Comparison of ENCODE assay signal across 17 mouse cellular contexts in the genomic region with DNA sequence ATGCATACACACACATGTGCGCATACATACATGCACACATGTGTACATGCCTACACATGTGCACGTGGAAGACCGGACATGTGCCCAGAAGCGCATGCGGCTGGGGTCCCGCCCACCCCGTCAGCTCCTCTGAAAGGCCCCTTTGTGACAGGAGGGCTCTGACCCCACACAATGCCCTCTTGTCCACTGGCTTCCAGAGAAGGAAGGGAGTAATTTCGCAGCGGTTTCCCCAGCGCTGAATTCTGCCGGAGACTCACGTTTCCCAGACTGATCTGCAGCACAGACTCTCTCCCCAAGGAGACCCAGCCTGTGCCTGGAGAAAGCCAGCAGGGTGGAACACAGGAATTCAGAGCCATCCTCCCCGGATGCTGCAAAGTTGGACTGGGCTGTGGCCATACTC. TPM values are rescaled to one million over a fixed set of nuclear protein-coding genes. Genes with fewer than 3 reads are reported as not detected.
DNase-seq lines count a peak whose midpoint lies in the region; ATAC-seq and TF ChIP-seq lines count a peak whose summit lies in the region.
"Had no signal": no experiment of that assay in that cellular context is flagged by ENCODE, and none has a peak within 500 bp of the region (broad histone marks: within the 10 kb centered on the region; RNA-seq: fewer than 3 reads in every experiment).

No protein-coding gene starts in this region.

- H3K4me2 ChIP-seq in midbrain, embryonic 13.5 days (replicated peaks) = no peak overlapping the region
- no peak overlapping the region for H3K4me2 ChIP-seq in hindbrain, postnatal 0 days (ENCODE audit: low read depth, low read length)
- H3K4me2 ChIP-seq in neural tube, embryonic 12.5 days (replicated peaks) = peak overlapping the region; percentile 15; the same call in 1 of the 2 replicates
- H3K4me2 ChIP-seq: liver, embryonic 13.5 days had no signal

- DNase-seq in midbrain, embryonic 10.5 days (ENCODE audit: low spot score) = peak; percentile 34
- DNase-seq in embryo, embryonic 9.5 days (ENCODE audit: extremely low spot score) = peak; percentile 39
- no peak for DNase-seq in hindbrain, postnatal 0 days (ENCODE audit: low spot score)
- no peak for DNase-seq in lung, postnatal 25 days (ENCODE audit: low spot score)
- DNase-seq: adrenal gland, postnatal 36 days; cerebellum, adult 11-12 months; heart, postnatal 10 days; kidney, postnatal 10 days; layer of hippocampus, postnatal 36 days; liver, embryonic 13.5 days; right cerebral cortex, postnatal 14 days had no signal

- no peaks in the 10 kb centered on the region for H3K36me3 ChIP-seq in midbrain, embryonic 10.5 days
- no peaks in the 10 kb centered on the region for H3K36me3 ChIP-seq in midbrain, embryonic 13.5 days
- no peaks in the 10 kb centered on the region for H3K36me3 ChIP-seq in hindbrain, postnatal 0 days (ENCODE audit: insufficient read depth, low read length)
- H3K36me3 ChIP-seq in neural tube, embryonic 12.5 days = no peaks in the 10 kb centered on the region
- H3K36me3 ChIP-seq: liver, embryonic 13.5 days had no signal

- peak overlapping the region; percentile 39 for H3K27ac ChIP-seq in midbrain, embryonic 10.5 days (replicated peaks)
- H3K27ac ChIP-seq in midbrain, embryonic 13.5 days = no peak overlapping the region
- H3K27ac ChIP-seq in hindbrain, postnatal 0 days = 0 out of 2 replicates have a peak overlapping the region, but pooled peaks have one; percentile 6
- H3K27ac ChIP-seq in neural tube, embryonic 12.5 days = no peak overlapping the region
- H3K27ac ChIP-seq: liver, embryonic 13.5 days had no signal

- H3K4me1 ChIP-seq in midbrain, embryonic 10.5 days = peaks cover 12% of the 10 kb centered on the region
- peaks cover 9% of the 10 kb centered on the region; the same call in 1 of the 2 replicates for H3K4me1 ChIP-seq in midbrain, embryonic 13.5 days (replicated peaks)
- H3K4me1 ChIP-seq in hindbrain, postnatal 0 days (ENCODE audit: insufficient read depth, low read length) = no peaks in the 10 kb centered on the region
- 0 out of 2 replicates have a peak, but pooled peaks cover 4% of the 10 kb centered on the region for H3K4me1 ChIP-seq in neural tube, embryonic 12.5 days
- H3K4me1 ChIP-seq: liver, embryonic 13.5 days had no signal

- no peak overlapping the region for H3K4me3 ChIP-seq in midbrain, embryonic 10.5 days
- no peak overlapping the region for H3K4me3 ChIP-seq in midbrain, embryonic 13.5 days (replicated peaks)
- no peak overlapping the region for H3K4me3 ChIP-seq in hindbrain, postnatal 0 days (ENCODE audit: low read length)
- H3K4me3 ChIP-seq in neural tube, embryonic 12.5 days = no peak overlapping the region
- H3K4me3 ChIP-seq: liver, embryonic 13.5 days had no signal

- H3K9me3 ChIP-seq in midbrain, embryonic 10.5 days (replicated peaks) = no peaks in the 10 kb centered on the region
- no peaks in the 10 kb centered on the region for H3K9me3 ChIP-seq in midbrain, embryonic 13.5 days
- H3K9me3 ChIP-seq in hindbrain, postnatal 0 days (ENCODE audit: low read length) = no peaks in the 10 kb centered on the region
- no peaks in the 10 kb centered on the region for H3K9me3 ChIP-seq in neural tube, embryonic 12.5 days
- H3K9me3 ChIP-seq: liver, embryonic 13.5 days had no signal

- peaks cover 80% of the 10 kb centered on the region for H3K27me3 ChIP-seq in midbrain, embryonic 10.5 days (ENCODE audit: low read depth, poor library complexity, severe bottlenecking)
- H3K27me3 ChIP-seq in midbrain, embryonic 13.5 days = peaks cover 38% of the 10 kb centered on the region
- no peaks in the 10 kb centered on the region for H3K27me3 ChIP-seq in hindbrain, postnatal 0 days (ENCODE audit: insufficient read depth, low read length)
- H3K27me3 ChIP-seq in neural tube, embryonic 12.5 days (replicated peaks) = peaks cover 9% of the 10 kb centered on the region

- WGBS in midbrain, embryonic 10.5 days = 41% methylated on average over 13 of the region's 13 CpGs
- WGBS in midbrain, embryonic 13.5 days = 29% methylated on average over 13 of the region's 13 CpGs
- WGBS in hindbrain, postnatal 0 days = 22% methylated on average over 13 of the region's 13 CpGs
- WGBS in neural tube, embryonic 12.5 days = 31% methylated on average over 13 of the region's 13 CpGs

- ATAC-seq in midbrain, embryonic 13.5 days = no peak
- ATAC-seq in hindbrain, postnatal 0 days = peak; percentile 57; the same call in 1 of the 2 replicates
- no peak for ATAC-seq in neural tube, embryonic 12.5 days (ENCODE audit: low FRiP score, low read depth)
- no peak for ATAC-seq in monocyte, adult 5-6 weeks (replicated peaks; ENCODE audit: insufficient number of reproducible peaks, low FRiP score, low TSS enrichment, poor library complexity, severe bottlenecking)
- ATAC-seq: CD4-positive, CD25-positive, alpha-beta regulatory T cell, adult 4 months; lung, postnatal 0 days had no signal

- TF ChIP-seq CTCF in hindbrain, postnatal 0 days (IDR thresholded peaks at IDR 0.05; ENCODE audit: low read depth) = no peak

- H3K9ac ChIP-seq in midbrain, embryonic 13.5 days (replicated peaks) = no peak overlapping the region; the same call in 1 of the 2 replicates
- H3K9ac ChIP-seq in hindbrain, postnatal 0 days (replicated peaks; ENCODE audit: low read length) = no peak overlapping the region
- H3K9ac ChIP-seq in neural tube, embryonic 12.5 days = no peak overlapping the region
- H3K9ac ChIP-seq: liver, embryonic 13.5 days had no signal

RNA-seq across cellular contexts. Expression of a gene that starts 20.5 kb away (rescaled TPM):
- 0.17 and 1.1 TPM in 2 replicates for polyA plus RNA-seq in midbrain, embryonic 10.5 days (2016; fragmentation: Nextera tagmentation; extraction: Ambion mirVana)
- 0.39 and 0.71 TPM in 2 replicates for polyA plus RNA-seq in midbrain, embryonic 13.5 days (2015; fragmentation: Nextera tagmentation; extraction: Ambion mirVana)
- total RNA-seq in hindbrain, postnatal 0 days (2014; rRNA removed) = 1.8 and 1.9 TPM in 2 replicates
- polyA plus RNA-seq in hindbrain, postnatal 0 days (2015; fragmentation: Nextera tagmentation; extraction: Ambion mirVana) = 1.2 and 1.4 TPM in 2 replicates
- 4.2 and 5.5 TPM in 2 replicates for polyA plus RNA-seq in neural tube, embryonic 12.5 days (2016; fragmentation: Nextera tagmentation; extraction: Ambion mirVana)
- 0.53 TPM in 1 of 3 replicates, not detected in the others for total RNA-seq in monocyte, adult 5-6 weeks (2017)
- total RNA-seq: common myeloid progenitor, adult 5-6 weeks had no signal

RNA-seq across cellular contexts. Expression of a gene that starts 44.5 kb away (rescaled TPM):
- 66.3 and 66.8 TPM in 2 replicates for polyA plus RNA-seq in midbrain, embryonic 10.5 days (2016; fragmentation: Nextera tagmentation; extraction: Ambion mirVana)
- polyA plus RNA-seq in midbrain, embryonic 13.5 days (2015; fragmentation: Nextera tagmentation; extraction: Ambion mirVana) = 57.8 and 60.7 TPM in 2 replicates
- total RNA-seq in hindbrain, postnatal 0 days (2014; rRNA removed) = 39.9 and 45.6 TPM in 2 replicates
- 44.4 and 47.0 TPM in 2 replicates for polyA plus RNA-seq in hindbrain, postnatal 0 days (2015; fragmentation: Nextera tagmentation; extraction: Ambion mirVana)
- polyA plus RNA-seq in neural tube, embryonic 12.5 days (2016; fragmentation: Nextera tagmentation; extraction: Ambion mirVana) = 67.3 and 70.0 TPM in 2 replicates
- 11.7 to 18.2 TPM (median 13.1 TPM) in 3 replicates for total RNA-seq in monocyte, adult 5-6 weeks (2017)

RNA-seq across cellular contexts. Expression of a gene that starts 52.3 kb away (rescaled TPM):
- 5.1 and 6.1 TPM in 2 replicates for polyA plus RNA-seq in midbrain, embryonic 10.5 days (2016; fragmentation: Nextera tagmentation; extraction: Ambion mirVana)
- 1.3 and 1.9 TPM in 2 replicates for polyA plus RNA-seq in midbrain, embryonic 13.5 days (2015; fragmentation: Nextera tagmentation; extraction: Ambion mirVana)
- total RNA-seq in hindbrain, postnatal 0 days (2014; rRNA removed) = 3.7 and 10.6 TPM in 2 replicates
- 2.8 and 3.6 TPM in 2 replicates for polyA plus RNA-seq in hindbrain, postnatal 0 days (2015; fragmentation: Nextera tagmentation; extraction: Ambion mirVana)
- 17.0 and 20.9 TPM in 2 replicates for polyA plus RNA-seq in neural tube, embryonic 12.5 days (2016; fragmentation: Nextera tagmentation; extraction: Ambion mirVana)
- not detected in 3 replicates for total RNA-seq in monocyte, adult 5-6 weeks (2017)
- total RNA-seq: common myeloid progenitor, adult 5-6 weeks had no signal
- polyA plus RNA-seq: CD4-positive, CD25-positive, alpha-beta regulatory T cell, adult 4 months had no signal

Comparison
In these comparisons a context has a peak if more than half of its experiments do, and no peak if none do; other contexts are left out.
1. H3K27ac ChIP-seq: peak in midbrain, embryonic 10.5 days (single experiment) and hindbrain, postnatal 0 days (single experiment); none in midbrain, embryonic 13.5 days (single experiment) and neural tube, embryonic 12.5 days (single experiment).
2. DNase-seq: peak in midbrain, embryonic 10.5 days (single experiment) and embryo, embryonic 9.5 days (single experiment); none in hindbrain, postnatal 0 days (single experiment) and lung, postnatal 25 days (single experiment).